Mouse (Mus musculus): ENCODE measurements around the gene Iffo2.

DNA sequence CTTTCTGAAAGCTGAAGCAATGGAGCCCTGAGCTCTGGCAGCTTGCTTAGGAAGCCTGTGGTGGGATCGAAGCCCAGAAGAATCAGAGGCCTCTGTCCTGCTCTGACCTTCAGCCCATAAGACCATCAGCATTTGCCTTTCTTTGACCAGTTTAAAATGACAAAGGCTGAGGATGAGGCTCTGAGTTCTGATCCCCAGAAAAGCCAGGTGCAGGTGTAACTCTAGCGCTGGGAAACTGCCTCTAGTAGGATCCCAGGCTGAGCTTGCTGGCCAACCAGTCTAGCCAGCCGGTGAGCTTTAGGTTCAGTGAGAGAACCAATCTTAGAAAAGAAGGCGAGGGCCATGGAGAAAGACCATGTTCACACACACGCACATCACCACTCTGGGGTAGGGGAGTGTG, 42.0 kb upstream of the Iffo2 start:
- TF ChIP-seq CTCF (IDR thresholded peaks at IDR 0.05; ENCODE audit: control insufficient read depth, insufficient read depth, insufficient replicate concordance, low read depth, low read length) (no peak), POLR2A (IDR thresholded peaks at IDR 0.05; ENCODE audit: control insufficient read depth, low read depth, low read length) (no peak)
